ENCODE assay signal across 10 mouse cellular contexts in genomic region chr6:8487044-8487853, GRCm38 (mm10). TPM values are rescaled to one million over a fixed set of nuclear protein-coding genes. Genes with fewer than 3 reads are reported as not detected.
A peak's percentile ranks its signal among the peaks of the same experiment; 100 is the strongest.
DNase-seq lines count a peak whose midpoint lies in the region; ATAC-seq and TF ChIP-seq lines count a peak whose summit lies in the region.
"Had no signal": no experiment of that assay in that cellular context is flagged by ENCODE, and none has a peak within 500 bp of the region (broad histone marks: within the 10 kb centered on the region; RNA-seq: fewer than 3 reads in every experiment).

No protein-coding gene starts in this region.

- TF ChIP-seq CTCF in layer of hippocampus, adult 2 months (conservative IDR thresholded peaks at IDR 0.05), result no peak
- TF ChIP-seq CTCF in liver, postnatal 0 days (IDR thresholded peaks at IDR 0.05; ENCODE audit: low read depth), result no peak

- ATAC-seq in common myeloid progenitor, adult 5-6 weeks (replicated peaks; ENCODE audit: low read depth, poor library complexity, severe bottlenecking), result peak; percentile 58
- peak; percentile 72 for ATAC-seq in liver, postnatal 0 days

- H3K4me3 ChIP-seq in layer of hippocampus, adult 2 months, result peak overlapping the region; percentile 35
- no peak overlapping the region; the same call in 1 of the 2 replicates for H3K4me3 ChIP-seq in liver, postnatal 0 days (ENCODE audit: low read depth, low read length)

- no peaks in the 10 kb centered on the region for H3K27me3 ChIP-seq in liver, postnatal 0 days (ENCODE audit: insufficient read depth, low read length)

- peak overlapping the region; percentile 14 for H3K27ac ChIP-seq in layer of hippocampus, adult 2 months
- H3K27ac ChIP-seq in liver, postnatal 0 days (ENCODE audit: low read depth), result peak overlapping the region; percentile 71
- H3K27ac ChIP-seq: hindbrain, embryonic 14.5 days had no signal

- H3K4me2 ChIP-seq in liver, postnatal 0 days (ENCODE audit: low read depth, low read length), result peak overlapping the region; percentile 58
- H3K4me2 ChIP-seq: hindbrain, embryonic 14.5 days had no signal

- 47% methylated on average over 20 of the region's 20 CpGs for WGBS in liver, postnatal 0 days (ENCODE audit: insufficient replicate concordance)

- H3K36me3 ChIP-seq in liver, postnatal 0 days (replicated peaks; ENCODE audit: insufficient read depth, low read length), result no peaks in the 10 kb centered on the region

- peak; percentile 98 for TF ChIP-seq EP300 in liver, postnatal 0 days (IDR thresholded peaks at IDR 0.05; ENCODE audit: low read depth)

- no peaks in the 10 kb centered on the region for H3K9me3 ChIP-seq in liver, postnatal 0 days (ENCODE audit: low read length)

- no peak overlapping the region; the same call in 1 of the 2 replicates for H3K9ac ChIP-seq in liver, postnatal 0 days (replicated peaks)
- H3K9ac ChIP-seq: hindbrain, embryonic 14.5 days had no signal

- peaks cover 24% of the 10 kb centered on the region for H3K4me1 ChIP-seq in liver, postnatal 0 days (ENCODE audit: insufficient read depth)

- peak in 1 of 2 experiments; percentile 20 for DNase-seq in layer of hippocampus, adult 2 months (ENCODE audit: low spot score in 2 of 2)
- DNase-seq in layer of hippocampus, adult 9-10 months (ENCODE audit: low spot score), result no peak
- DNase-seq in MEL-GATA-1-ER (ENCODE audit: extremely low read depth, low read depth), result peak; percentile 89
- DNase-seq in liver, postnatal 0 days, result no peak
- no peak for DNase-seq in T-cell, adult 2 months (ENCODE audit: low spot score)
- DNase-seq in frontal cortex, postnatal 14 days (ENCODE audit: low spot score in 2 of 2), result no peak
- DNase-seq in adrenal gland, adult (ENCODE audit: inconsistent age in 2 of 2, low spot score in 1 of 2), result no peak
- DNase-seq: adrenal gland, postnatal 36 days had no signal

RNA-seq across cellular contexts. Expression of gene Glcci1, which starts 22.2 kb away (rescaled TPM):
- 10 to 100 TPM; 94.5 to 94.8 TPM for total RNA-seq in layer of hippocampus, adult 2 months (2021)
- 0.46 TPM in 1 of 2 replicates, not detected in the other for total RNA-seq in common myeloid progenitor, adult 5-6 weeks (2017)
- polyA plus RNA-seq in liver, postnatal 0 days (2015; fragmentation: Nextera tagmentation; extraction: Ambion mirVana), result 2.5 and 3.0 TPM in 2 replicates

Comparison
In these comparisons a context has a peak if more than half of its experiments do, and no peak if none do; other contexts are left out.
1. RNA of gene Glcci1, which starts 22.2 kb away (total RNA-seq): 94.5 to 94.8 TPM in layer of hippocampus, adult 2 months; 0.46 TPM in common myeloid progenitor, adult 5-6 weeks; every median in the first group is over 10 times any median in the second.